In genomic region chr7:43747788-43748187, GRCm38 (mm10) we compare ENCODE assay signal across 10 mouse cellular contexts. TPM values are rescaled to one million over a fixed set of nuclear protein-coding genes. Genes with fewer than 3 reads are reported as not detected.
DNase-seq lines count a peak whose midpoint lies in the region; ATAC-seq and TF ChIP-seq lines count a peak whose summit lies in the region.
"Had no signal": no experiment of that assay in that cellular context is flagged by ENCODE, and none has a peak within 500 bp of the region (broad histone marks: within the 10 kb centered on the region; RNA-seq: fewer than 3 reads in every experiment).

No protein-coding gene starts in this region.

- H3K9me3 ChIP-seq in heart, postnatal 0 days (replicated peaks; ENCODE audit: control insufficient read depth, low read length) = no peaks in the 10 kb centered on the region
- H3K9me3 ChIP-seq in forebrain, embryonic 15.5 days = no peaks in the 10 kb centered on the region

- WGBS in heart, postnatal 0 days = 52% methylated on average over 1 of the region's 1 CpGs
- WGBS in macrophage (ENCODE audit: missing documents) = 0% methylated on average over 1 of the region's 1 CpGs
- WGBS in forebrain, embryonic 15.5 days = 56% methylated on average over 1 of the region's 1 CpGs

- TF ChIP-seq EP300 in heart, postnatal 0 days (IDR thresholded peaks at IDR 0.05; ENCODE audit: low read depth) = no peak; the same call in 1 of the 2 replicates

- no peak for TF ChIP-seq CTCF in heart, postnatal 0 days (IDR thresholded peaks at IDR 0.05; ENCODE audit: low read depth)

- peak; percentile 44 for DNase-seq in layer of hippocampus, adult 11-12 months (ENCODE audit: low spot score)
- no peak for DNase-seq in layer of hippocampus, postnatal 25 days (ENCODE audit: extremely low spot score in 1 of 2, low spot score in 1 of 2)
- peak; percentile 39 for DNase-seq in heart, postnatal 0 days (ENCODE audit: low spot score)
- DNase-seq in ovary, postnatal 10 days (ENCODE audit: low spot score) = no peak
- DNase-seq: gastrocnemius, postnatal 14 days had no signal

- H3K9ac ChIP-seq in heart, postnatal 0 days (replicated peaks; ENCODE audit: low read depth, low read length) = no peak overlapping the region
- no peak overlapping the region for H3K9ac ChIP-seq in forebrain, embryonic 15.5 days (replicated peaks)

- H3K27ac ChIP-seq in brown adipose tissue, adult 24 weeks (replicated peaks; ENCODE audit: low read depth, low read length) = peak overlapping the region; percentile 62
- H3K27ac ChIP-seq in heart, postnatal 0 days (ENCODE audit: low read depth) = peak overlapping the region; percentile 40; the same call in 1 of the 2 replicates
- H3K27ac ChIP-seq in macrophage = 0 out of 2 replicates have a peak overlapping the region, but pooled peaks have one; percentile 8
- H3K27ac ChIP-seq in forebrain, embryonic 15.5 days (replicated peaks) = no peak overlapping the region

- no peak overlapping the region for H3K4me2 ChIP-seq in heart, postnatal 0 days (ENCODE audit: low read depth, low read length)
- no peak overlapping the region for H3K4me2 ChIP-seq in forebrain, embryonic 15.5 days (replicated peaks)

- no peaks in the 10 kb centered on the region for H3K79me2 ChIP-seq in macrophage (ENCODE audit: inconsistent target)

- no peaks in the 10 kb centered on the region for H3K36me3 ChIP-seq in heart, postnatal 0 days (replicated peaks; ENCODE audit: control insufficient read depth, insufficient read depth, low read length)
- H3K36me3 ChIP-seq in macrophage (ENCODE audit: inconsistent target) = no peaks in the 10 kb centered on the region
- no peaks in the 10 kb centered on the region for H3K36me3 ChIP-seq in forebrain, embryonic 15.5 days

- no peak overlapping the region for H3K4me3 ChIP-seq in brown adipose tissue, adult 24 weeks (ENCODE audit: insufficient read depth, low read depth, low read length)
- H3K4me3 ChIP-seq in heart, postnatal 0 days (ENCODE audit: low read depth, low read length) = no peak overlapping the region
- H3K4me3 ChIP-seq in macrophage (ENCODE audit: inconsistent target) = no peak overlapping the region
- H3K4me3 ChIP-seq in forebrain, embryonic 15.5 days = no peak overlapping the region

- ATAC-seq in heart, postnatal 0 days (ENCODE audit: insufficient read depth, low read depth) = peak; percentile 49
- no peak for ATAC-seq in forebrain, embryonic 15.5 days (replicated peaks)

- H3K4me1 ChIP-seq in brown adipose tissue, adult 24 weeks (ENCODE audit: control insufficient read depth, insufficient read depth, insufficient read length, low read length) = peaks cover 3% of the 10 kb centered on the region; the same call in 1 of the 2 replicates
- no peaks in the 10 kb centered on the region for H3K4me1 ChIP-seq in heart, postnatal 0 days (ENCODE audit: control insufficient read depth, insufficient read depth)
- no peaks in the 10 kb centered on the region for H3K4me1 ChIP-seq in forebrain, embryonic 15.5 days

- H3K27me3 ChIP-seq in heart, postnatal 0 days (ENCODE audit: control insufficient read depth, insufficient read depth, low read length) = no peaks in the 10 kb centered on the region
- no peaks in the 10 kb centered on the region for H3K27me3 ChIP-seq in forebrain, embryonic 15.5 days

RNA-seq across cellular contexts. Expression of gene Klk12, which starts 20.9 kb away (rescaled TPM):
- not detected for total RNA-seq in layer of hippocampus, postnatal 25 days (2021)
- not detected in 2 replicates for polyA plus RNA-seq in brown adipose tissue, adult 24 weeks (2012; ENCODE audit: insufficient read depth, insufficient read length, missing spikeins)
- total RNA-seq in heart, postnatal 0 days (2014; rRNA removed; ENCODE audit: low replicate concordance) = not detected in 2 replicates
- polyA plus RNA-seq in heart, postnatal 0 days (2015; fragmentation: Nextera tagmentation; extraction: Ambion mirVana) = not detected in 2 replicates
- not detected for total RNA-seq in macrophage (2018; cell fraction: chromatin; rRNA removed)
- not detected for total RNA-seq in macrophage (2018; cell fraction: cytosol; rRNA removed)
- not detected for total RNA-seq in macrophage (2018; cell fraction: nucleus; rRNA removed)
- not detected in 3 replicates for polyA plus RNA-seq in macrophage (2018)
- polyA plus RNA-seq in forebrain, embryonic 15.5 days (2015; fragmentation: Nextera tagmentation; extraction: Ambion mirVana) = not detected in 2 replicates
- total RNA-seq: gastrocnemius, postnatal 14 days; left cerebral cortex, postnatal 14 days had no signal
- polyA plus RNA-seq: cortical plate, adult 2 months had no signal

RNA-seq across cellular contexts. Expression of gene Klk11, which starts 26.6 kb away (rescaled TPM):
- not detected for total RNA-seq in layer of hippocampus, postnatal 25 days (2021)
- not detected in 2 replicates for polyA plus RNA-seq in brown adipose tissue, adult 24 weeks (2012; ENCODE audit: insufficient read depth, insufficient read length, missing spikeins)
- total RNA-seq in heart, postnatal 0 days (2014; rRNA removed; ENCODE audit: low replicate concordance) = not detected in 2 replicates
- 0.15 TPM in 1 of 2 replicates, not detected in the other for polyA plus RNA-seq in heart, postnatal 0 days (2015; fragmentation: Nextera tagmentation; extraction: Ambion mirVana)
- not detected for total RNA-seq in macrophage (2018; cell fraction: chromatin; rRNA removed)
- total RNA-seq in macrophage (2018; cell fraction: cytosol; rRNA removed) = not detected
- not detected for total RNA-seq in macrophage (2018; cell fraction: nucleus; rRNA removed)
- polyA plus RNA-seq in macrophage (2018) = not detected in 3 replicates
- not detected in 2 replicates for polyA plus RNA-seq in forebrain, embryonic 15.5 days (2015; fragmentation: Nextera tagmentation; extraction: Ambion mirVana)
- total RNA-seq: gastrocnemius, postnatal 14 days; left cerebral cortex, postnatal 14 days had no signal
- polyA plus RNA-seq: cortical plate, adult 2 months had no signal

RNA-seq across cellular contexts. Expression of gene Klk10, which starts 33.0 kb away (rescaled TPM):
- 1 to 10 TPM in 1 of 2 experiments, under 1 TPM in 1; 0.39 to 1.4 TPM for total RNA-seq in layer of hippocampus, postnatal 25 days (2021)
- not detected in 2 replicates for polyA plus RNA-seq in brown adipose tissue, adult 24 weeks (2012; ENCODE audit: insufficient read depth, insufficient read length, missing spikeins)
- 0.31 TPM in 1 of 2 replicates, not detected in the other for total RNA-seq in heart, postnatal 0 days (2014; rRNA removed; ENCODE audit: low replicate concordance)
- 0.27 and 0.52 TPM in 2 replicates for polyA plus RNA-seq in heart, postnatal 0 days (2015; fragmentation: Nextera tagmentation; extraction: Ambion mirVana)
- total RNA-seq in macrophage (2018; cell fraction: chromatin; rRNA removed) = not detected
- not detected for total RNA-seq in macrophage (2018; cell fraction: cytosol; rRNA removed)
- total RNA-seq in macrophage (2018; cell fraction: nucleus; rRNA removed) = not detected
- polyA plus RNA-seq in macrophage (2018) = not detected in 3 replicates
- polyA plus RNA-seq in forebrain, embryonic 15.5 days (2015; fragmentation: Nextera tagmentation; extraction: Ambion mirVana) = 0.17 and 0.36 TPM in 2 replicates

RNA-seq across cellular contexts. Expression of gene Klk13, which starts 35.4 kb away (rescaled TPM):
- not detected for total RNA-seq in layer of hippocampus, postnatal 25 days (2021)
- not detected in 2 replicates for polyA plus RNA-seq in brown adipose tissue, adult 24 weeks (2012; ENCODE audit: insufficient read depth, insufficient read length, missing spikeins)
- not detected in 2 replicates for total RNA-seq in heart, postnatal 0 days (2014; rRNA removed; ENCODE audit: low replicate concordance)
- polyA plus RNA-seq in heart, postnatal 0 days (2015; fragmentation: Nextera tagmentation; extraction: Ambion mirVana) = not detected in 2 replicates
- not detected for total RNA-seq in macrophage (2018; cell fraction: chromatin; rRNA removed)
- not detected for total RNA-seq in macrophage (2018; cell fraction: cytosol; rRNA removed)
- not detected for total RNA-seq in macrophage (2018; cell fraction: nucleus; rRNA removed)
- not detected in 3 replicates for polyA plus RNA-seq in macrophage (2018)
- polyA plus RNA-seq in forebrain, embryonic 15.5 days (2015; fragmentation: Nextera tagmentation; extraction: Ambion mirVana) = not detected in 2 replicates
- total RNA-seq: gastrocnemius, postnatal 14 days; left cerebral cortex, postnatal 14 days had no signal

RNA-seq across cellular contexts. Expression of gene Klk9, which starts 43.9 kb away (rescaled TPM):
- under 1 TPM in 1 of 2 experiments, not detected in 1; 0.23 TPM for total RNA-seq in layer of hippocampus, postnatal 25 days (2021)
- not detected in 2 replicates for polyA plus RNA-seq in brown adipose tissue, adult 24 weeks (2012; ENCODE audit: insufficient read depth, insufficient read length, missing spikeins)
- not detected in 2 replicates for total RNA-seq in heart, postnatal 0 days (2014; rRNA removed; ENCODE audit: low replicate concordance)
- 0.08 TPM in 1 of 2 replicates, not detected in the other for polyA plus RNA-seq in heart, postnatal 0 days (2015; fragmentation: Nextera tagmentation; extraction: Ambion mirVana)
- total RNA-seq in macrophage (2018; cell fraction: chromatin; rRNA removed) = not detected
- total RNA-seq in macrophage (2018; cell fraction: cytosol; rRNA removed) = not detected
- total RNA-seq in macrophage (2018; cell fraction: nucleus; rRNA removed) = not detected
- polyA plus RNA-seq in macrophage (2018) = not detected in 3 replicates
- polyA plus RNA-seq in forebrain, embryonic 15.5 days (2015; fragmentation: Nextera tagmentation; extraction: Ambion mirVana) = not detected in 2 replicates
- total RNA-seq: gastrocnemius, postnatal 14 days; left cerebral cortex, postnatal 14 days had no signal
- polyA plus RNA-seq: cortical plate, adult 2 months had no signal

Comparison
In these comparisons a context has a peak if more than half of its experiments do, and no peak if none do; other contexts are left out.
1. DNase-seq: peak in layer of hippocampus, adult 11-12 months (single experiment) and heart, postnatal 0 days (single experiment); none in layer of hippocampus, postnatal 25 days (0 of 2) and ovary, postnatal 10 days (single experiment).